Mouse (Mus musculus): ENCODE measurements at regions not wholly inside any gene's neighbourhood (a gene's known extent, or its start where the extent isn't known, plus 50 kb on each side); places are given as distances from the start of the nearest gene placed in this dataset.

- DNase-seq = no peak
Measured at GRCm38 (mm10) chr12:106764516-106764915, 723.9 kb upstream of the 3110018I06Rik start.

- DNase-seq = no peak
Measured at GRCm38 (mm10) chr12:106773536-106773935, 714.9 kb upstream of the 3110018I06Rik start.

- no peak for DNase-seq
Measured at GRCm38 (mm10) chr12:106796596-106796995, 691.8 kb upstream of the 3110018I06Rik start.

GRCm38 (mm10) chr12:106819736-106820135 lies 668.7 kb upstream of the 3110018I06Rik start:
- DNase-seq = no peak

GRCm38 (mm10) chr12:106822311-106822710 lies 666.1 kb upstream of the 3110018I06Rik start:
- DNase-seq = no peak

GRCm38 (mm10) chr12:106828542-106828941 lies 659.9 kb upstream of the 3110018I06Rik start:
- DNase-seq = no peak

- DNase-seq = no peak
Measured at GRCm38 (mm10) chr12:106829323-106829722, 659.1 kb upstream of the 3110018I06Rik start.

GRCm38 (mm10) chr12:106835241-106835640 lies 653.2 kb upstream of the 3110018I06Rik start:
- DNase-seq = no peak

GRCm38 (mm10) chr12:106839618-106840017 lies 648.8 kb upstream of the 3110018I06Rik start:
- DNase-seq = no peak

GRCm38 (mm10) chr12:106840150-106840651 lies 648.2 kb upstream of the 3110018I06Rik start:
- no peak for DNase-seq

GRCm38 (mm10) chr12:106841996-106842395 lies 646.4 kb upstream of the 3110018I06Rik start:
- DNase-seq = no peak

- no peak for DNase-seq
Measured at GRCm38 (mm10) chr12:106842396-106842795, 646.0 kb upstream of the 3110018I06Rik start.

GRCm38 (mm10) chr12:106851666-106852065 lies 636.8 kb upstream of the 3110018I06Rik start:
- no peak for DNase-seq

GRCm38 (mm10) chr12:106852736-106853135 lies 635.7 kb upstream of the 3110018I06Rik start:
- no peak for DNase-seq

GRCm38 (mm10) chr12:106853711-106854240 lies 634.7 kb upstream of the 3110018I06Rik start:
- no peak for DNase-seq

- no peak for DNase-seq
Measured at GRCm38 (mm10) chr12:106855520-106855919, 632.9 kb upstream of the 3110018I06Rik start.

- no peak for DNase-seq
Measured at GRCm38 (mm10) chr12:106861638-106862037, 626.8 kb upstream of the 3110018I06Rik start.

GRCm38 (mm10) chr12:106864076-106864475 lies 624.4 kb upstream of the 3110018I06Rik start:
- DNase-seq = no peak

GRCm38 (mm10) chr12:106868036-106868435 lies 620.4 kb upstream of the 3110018I06Rik start:
- no peak for DNase-seq

GRCm38 (mm10) chr12:106871481-106871880 lies 617.0 kb upstream of the 3110018I06Rik start:
- no peak for DNase-seq

GRCm38 (mm10) chr12:106872966-106873730 lies 615.3 kb upstream of the 3110018I06Rik start:
- no peak for DNase-seq

- DNase-seq = no peak
Measured at GRCm38 (mm10) chr12:106890319-106890718, 598.1 kb upstream of the 3110018I06Rik start.

GRCm38 (mm10) chr12:106894061-106894460 lies 594.4 kb upstream of the 3110018I06Rik start:
- DNase-seq = no peak

- DNase-seq = no peak
Measured at GRCm38 (mm10) chr12:106904202-106904601, 584.2 kb upstream of the 3110018I06Rik start.

Measured in cerebellum, adult 9-10 months (tissue).